Mouse (Mus musculus) layer of hippocampus, postnatal 36 days (tissue): Measurements from ENCODE around the gene Urgcp. TPM values are rescaled to one million over a fixed set of nuclear protein-coding genes. Genes with fewer than 3 reads are reported as not detected.
"Not testable (repeated sequence)": the region's sequence is repeated elsewhere in the genome, so short reads cannot be mapped to it uniquely, and the experiment has no call there.

ENCODE experiments used
- DNase-seq, 2 experiments: peaks; one replicate each; pipeline ENCODE4 v3.0.0; 2022
- total RNA-seq, 2 experiments: library from RNA; stranded (reverse); gene quantifications; 2 replicates each; pipeline ENCODE4 v1.2.3; 2021

The Urgcp gene
- 10 to 100 TPM; 63.9 to 73.3 TPM for total RNA-seq

DNA sequence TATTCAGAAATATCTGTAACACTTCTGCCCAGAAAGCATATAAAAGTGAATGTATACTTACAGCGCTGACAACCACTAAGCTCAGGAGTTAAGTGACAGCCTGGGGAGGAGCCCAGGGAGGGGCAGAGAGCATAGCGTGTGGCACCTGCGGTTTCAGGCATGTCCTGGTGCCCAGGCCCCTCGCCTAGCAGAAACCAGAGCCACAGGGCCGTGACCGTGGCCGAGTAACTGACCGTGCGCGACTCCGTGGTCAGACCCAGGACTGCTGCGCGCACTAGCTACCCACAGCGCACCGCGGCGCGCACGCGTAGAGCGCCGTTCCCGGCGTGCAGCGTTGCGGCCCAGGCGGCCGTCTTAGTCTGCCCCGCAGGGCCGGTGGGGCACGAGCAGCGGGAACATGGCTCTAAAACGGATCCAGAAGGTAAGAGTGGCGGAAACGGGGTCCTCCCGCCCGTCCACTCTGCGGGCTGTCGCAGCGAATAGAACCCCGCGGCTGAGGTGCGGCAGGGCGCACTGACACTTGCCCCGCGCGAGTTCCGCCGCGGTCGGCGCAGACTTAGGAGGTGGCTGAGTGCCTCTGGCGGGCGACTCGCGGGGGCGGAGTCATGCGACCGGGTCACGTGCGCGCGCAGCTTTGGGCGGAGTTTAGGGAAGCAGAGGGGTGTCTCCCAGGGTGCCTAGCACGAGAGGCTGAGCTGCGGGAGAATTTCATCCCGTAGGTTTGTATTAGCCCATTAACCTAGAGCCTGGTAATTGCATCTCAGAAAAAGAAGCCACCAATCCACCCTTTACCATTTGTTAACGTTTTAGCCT lies at the start of gene Urgcp:
Gene Urgcp, minus strand, starts transcription at position 557 of the 813 bp plus-strand sequence.
- peak; percentile 90 to 92 for DNase-seq

DNA sequence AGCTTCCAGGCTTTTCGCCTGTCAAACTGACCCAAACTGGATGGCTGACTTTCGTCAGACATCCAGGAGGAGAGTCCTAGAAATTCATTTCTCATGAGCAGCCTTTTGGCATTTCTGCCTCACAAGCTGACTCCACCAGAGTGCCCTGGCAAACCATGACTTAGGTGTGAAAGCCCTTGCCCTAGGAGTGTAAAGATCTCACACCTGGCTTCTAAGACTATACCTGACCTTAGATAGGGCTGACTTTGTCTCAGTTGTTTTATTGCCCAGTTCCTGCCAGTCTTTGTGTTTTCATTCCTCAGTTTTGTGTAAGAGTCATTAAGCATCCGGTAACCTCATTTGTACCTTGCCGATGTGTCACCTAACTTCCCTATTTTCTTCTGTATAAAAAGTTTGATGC lies 47.3 kb upstream of the Urgcp start:
- not testable (repeated sequence) for DNase-seq

DNA sequence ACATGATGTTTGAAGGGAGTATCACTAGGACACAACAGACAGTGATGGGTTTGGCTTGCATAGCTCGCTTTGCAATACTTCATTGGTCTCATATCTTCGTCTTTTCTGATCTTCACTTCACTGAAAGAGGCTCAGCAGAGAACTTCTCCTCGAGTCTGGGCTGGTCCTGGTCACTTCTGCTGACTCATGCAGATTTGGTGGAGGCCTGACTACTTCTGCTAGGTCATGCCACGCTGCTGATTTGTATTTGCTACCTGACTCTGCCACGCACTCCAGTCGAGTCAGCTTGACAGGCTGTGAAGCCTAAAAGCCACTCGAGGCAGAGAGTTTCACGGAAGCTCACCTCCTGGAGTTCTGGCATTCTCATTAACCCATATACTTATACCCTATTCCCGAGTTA lies 45.8 kb upstream of the Urgcp start:
- no peak for DNase-seq

DNA sequence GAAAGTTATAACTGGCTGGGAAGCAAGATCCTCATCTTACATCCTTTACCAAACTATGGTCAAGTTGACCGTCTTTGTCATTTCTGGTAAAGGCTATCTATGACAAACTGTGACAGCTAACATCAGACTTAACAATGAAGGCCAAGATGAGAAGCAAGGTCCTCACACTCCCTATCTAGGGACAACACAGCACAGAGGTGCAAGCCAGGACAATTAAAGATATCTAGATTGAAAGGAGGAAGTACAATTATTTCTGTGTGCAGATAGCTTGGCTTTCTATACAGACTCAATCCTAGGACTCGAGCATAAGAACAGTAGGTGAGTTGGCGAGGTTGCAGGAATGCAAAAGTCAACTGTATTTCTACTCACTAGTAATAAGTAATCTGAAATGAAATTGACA lies 43.5 kb upstream of the Urgcp start:
- DNase-seq, result no peak

DNA sequence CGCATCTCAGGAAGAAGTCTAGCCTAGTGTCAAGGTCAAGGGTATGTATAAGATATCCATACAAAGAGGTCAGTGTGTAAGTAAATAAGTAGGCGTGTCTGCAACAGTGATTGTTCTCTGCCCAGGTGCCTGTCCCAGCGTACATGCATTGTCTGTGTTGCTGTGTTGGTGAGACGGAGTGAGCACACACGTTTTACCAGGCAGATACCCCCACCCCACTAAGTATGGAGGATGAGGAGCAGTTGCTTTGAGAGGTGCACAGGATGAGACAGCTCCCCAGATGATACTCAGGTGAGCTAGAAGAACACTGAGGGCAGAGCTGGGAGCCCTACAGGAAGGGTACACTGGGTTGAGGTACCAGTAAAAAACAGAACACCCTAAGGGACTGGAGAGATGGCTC lies 42.0 kb upstream of the Urgcp start:
- DNase-seq, result no peak

DNA sequence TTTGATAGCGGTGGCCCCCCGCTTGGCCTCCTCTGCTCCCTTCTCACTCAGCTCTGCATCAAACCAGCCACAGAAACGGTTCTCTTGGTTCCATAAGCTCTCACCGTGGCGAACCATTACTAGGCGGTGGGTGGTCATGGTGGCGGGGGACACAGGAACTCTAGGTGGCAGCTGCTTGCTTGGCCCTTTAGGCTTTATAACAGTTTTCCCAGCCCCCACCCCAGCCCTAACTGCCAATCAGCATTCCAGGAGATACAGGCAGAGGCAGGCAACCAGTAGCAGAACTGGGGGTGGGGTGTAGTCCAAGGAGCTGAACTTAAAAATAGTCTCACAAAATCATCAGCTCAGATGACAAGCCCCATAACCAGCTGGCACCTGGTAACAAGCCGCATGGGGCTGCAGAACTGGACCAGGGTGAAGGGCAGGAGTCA lies 41.4 kb upstream of the Urgcp start, which contains the start of gene Pgam2:
Gene Pgam2, minus strand, starts transcription at position 183 of the 431 bp plus-strand sequence.
- DNase-seq, result no peak

DNA sequence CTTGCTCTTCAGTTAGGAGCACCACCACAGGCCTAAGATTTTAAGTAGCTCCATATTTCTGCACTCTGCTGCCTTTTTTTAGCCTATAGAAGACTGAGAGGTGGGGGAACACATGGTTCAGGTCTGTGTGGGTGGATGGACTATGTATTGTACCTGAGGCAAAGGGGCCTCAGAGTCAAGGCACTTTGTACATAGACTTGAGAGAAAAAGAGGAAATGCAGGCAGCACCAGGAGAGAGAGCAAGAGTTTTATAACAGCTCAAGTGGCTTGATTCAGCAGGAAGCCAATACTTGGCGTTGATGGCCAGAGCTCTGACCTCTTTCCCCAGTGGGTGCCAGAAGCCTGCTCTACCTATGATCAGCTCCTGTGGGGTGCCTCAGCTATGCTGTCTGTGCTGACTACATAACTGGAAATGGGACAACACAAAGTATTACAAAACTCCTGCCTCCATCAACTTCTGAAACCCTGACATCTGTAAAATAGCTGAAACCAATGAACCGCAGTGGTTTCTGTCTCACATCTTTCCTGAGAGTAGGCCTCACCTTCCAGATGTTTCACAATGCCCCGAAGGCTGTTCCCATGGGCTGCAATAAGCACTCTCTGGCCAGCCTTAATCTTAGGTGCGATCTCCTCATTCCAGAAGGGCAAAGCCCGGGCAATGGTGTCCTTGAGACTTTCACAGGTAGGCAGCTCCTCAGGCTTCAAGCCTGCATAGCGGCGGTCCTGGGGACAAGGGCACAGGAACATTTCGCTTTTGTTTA lies 40.5 kb upstream of the Urgcp start:
- no peak for DNase-seq

DNA sequence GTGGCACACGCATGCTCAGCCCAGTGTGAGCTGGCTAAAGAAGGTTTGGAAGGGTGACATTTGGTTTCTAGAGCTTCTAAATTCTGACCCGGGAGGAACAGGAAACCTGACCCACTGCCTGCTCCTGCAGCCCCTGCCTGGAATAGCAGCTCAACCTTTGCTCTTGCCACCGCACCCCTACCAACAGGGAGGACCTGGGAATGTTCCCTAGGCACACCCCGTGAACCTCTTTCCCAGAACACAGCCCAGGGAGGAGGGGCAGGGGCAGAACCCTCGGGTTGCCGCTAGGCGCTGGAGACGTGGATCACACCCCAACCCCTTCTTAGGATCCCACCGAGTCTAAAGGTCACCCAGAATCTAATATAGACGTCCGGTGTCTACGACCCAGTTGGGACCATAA lies 39.8 kb upstream of the Urgcp start:
- no peak for DNase-seq

DNA sequence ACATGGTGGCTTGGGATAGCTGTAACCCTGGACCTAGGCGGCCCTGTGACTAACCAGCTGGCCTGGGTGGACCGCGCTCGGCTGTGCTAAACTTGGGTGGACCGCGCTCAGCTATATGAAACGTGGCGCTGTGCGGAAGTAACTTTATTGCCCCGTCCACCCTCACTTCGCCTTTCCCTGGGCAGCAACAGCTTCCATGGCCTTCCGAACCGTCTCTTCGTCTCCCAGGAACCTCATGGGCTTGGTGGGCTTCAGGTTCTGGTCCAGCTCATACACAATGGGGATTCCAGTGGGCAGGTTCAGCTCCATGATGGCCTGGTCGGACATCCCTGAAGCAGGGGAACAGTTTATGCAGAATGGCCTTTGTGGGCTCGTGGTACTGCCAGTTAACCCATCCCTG lies 39.3 kb upstream of the Urgcp start:
- DNase-seq, result no peak

DNA sequence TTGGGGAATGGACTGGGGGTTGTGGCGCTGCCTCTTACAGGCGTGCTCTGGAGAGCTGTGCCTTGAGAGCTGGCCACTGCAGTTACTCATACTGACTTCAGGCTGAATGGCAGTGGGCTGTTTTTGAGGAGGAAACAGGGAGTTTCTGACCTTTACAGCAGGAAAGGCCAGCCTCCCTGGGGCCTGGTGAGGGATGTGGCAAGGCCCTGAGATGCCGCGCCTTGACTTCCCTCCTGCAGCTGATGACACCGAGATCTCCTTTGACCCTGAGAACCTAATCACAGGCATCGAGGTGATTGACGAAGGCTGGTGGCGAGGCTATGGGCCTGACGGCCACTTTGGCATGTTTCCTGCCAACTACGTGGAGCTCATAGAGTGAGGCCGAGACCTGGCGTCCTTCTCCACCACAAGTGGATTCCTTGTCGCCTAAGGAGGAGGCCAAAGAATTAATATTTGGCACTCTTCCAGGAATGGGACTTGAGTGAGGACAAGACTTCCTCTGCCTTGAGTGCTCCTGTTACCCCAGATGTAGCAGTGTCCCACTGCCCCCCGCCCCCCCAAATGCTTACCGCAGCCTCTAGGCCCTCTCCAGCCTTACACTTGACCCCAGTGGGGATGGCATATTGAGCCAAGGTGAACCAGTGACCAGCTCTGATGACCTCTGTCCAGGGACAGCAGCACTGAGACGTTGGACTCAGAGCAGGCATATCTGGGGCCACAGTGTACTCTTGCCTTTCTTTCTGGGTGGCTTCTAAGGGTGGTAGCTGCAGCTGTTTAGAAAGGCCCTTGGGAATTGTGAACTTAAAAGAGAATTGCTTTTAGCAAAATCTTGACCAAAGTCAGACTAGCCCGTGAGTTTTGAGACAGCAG lies 37.7 kb upstream of the Urgcp start:
- no peak for DNase-seq

DNA sequence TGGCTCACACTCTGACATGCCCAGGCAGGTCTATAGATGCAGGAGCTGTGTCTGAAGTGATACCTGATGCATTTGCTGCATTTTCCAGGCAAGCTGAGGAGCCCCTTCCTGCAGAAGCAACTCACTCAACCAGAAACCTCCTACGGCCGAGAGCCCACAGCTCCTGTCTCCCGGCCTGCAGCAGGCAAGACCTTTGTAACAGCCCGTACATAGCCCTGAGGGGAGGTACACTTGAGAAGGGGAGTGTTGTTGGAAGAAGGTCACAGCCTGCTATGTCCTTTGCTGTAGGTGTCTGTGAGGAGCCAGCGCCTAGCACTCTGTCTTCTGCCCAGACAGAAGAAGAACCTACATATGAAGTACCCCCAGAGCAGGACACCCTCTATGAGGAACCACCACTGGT lies 35.8 kb upstream of the Urgcp start:
- no peak for DNase-seq

DNA sequence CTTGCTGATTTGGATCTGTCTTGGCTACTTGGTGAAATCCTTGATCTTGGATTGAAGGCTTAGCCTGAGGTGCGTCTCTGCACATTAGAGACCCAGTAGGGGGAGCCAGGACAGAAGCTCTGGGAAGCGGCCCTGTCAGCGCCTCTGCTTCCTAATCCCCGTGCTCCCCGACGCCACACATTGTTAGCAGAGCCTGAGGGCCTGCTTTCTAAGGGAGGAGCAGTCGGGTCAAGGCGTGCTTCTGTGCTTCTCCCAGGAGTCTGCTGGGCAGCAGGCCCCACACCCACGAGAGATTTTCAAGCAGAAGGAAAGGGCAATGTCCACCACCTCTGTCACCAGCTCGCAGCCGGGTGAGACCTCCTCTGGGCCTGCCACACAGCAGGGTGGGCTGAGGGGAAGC lies 35.2 kb upstream of the Urgcp start:
- no peak for DNase-seq

DNA sequence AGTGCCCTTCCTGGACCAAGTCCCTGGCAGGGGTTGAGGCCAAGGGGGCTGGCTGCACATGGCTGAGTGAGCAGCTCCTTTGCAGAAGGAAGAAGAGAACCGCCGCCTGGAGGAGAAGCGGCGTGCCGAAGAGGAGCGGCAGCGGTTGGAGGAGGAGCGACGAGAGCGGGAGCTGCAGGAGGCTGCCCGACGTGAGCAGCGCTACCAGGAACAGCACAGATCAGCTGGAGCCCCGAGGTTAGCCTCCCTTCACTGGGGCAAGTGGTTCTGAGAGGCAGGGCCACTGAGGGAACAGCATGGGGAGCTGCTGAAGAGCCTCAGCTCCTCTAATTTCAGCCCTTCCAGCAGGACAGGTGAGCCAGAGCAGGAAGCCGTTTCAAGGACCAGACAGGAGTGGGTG lies 34.8 kb upstream of the Urgcp start:
- DNase-seq, result no peak

DNA sequence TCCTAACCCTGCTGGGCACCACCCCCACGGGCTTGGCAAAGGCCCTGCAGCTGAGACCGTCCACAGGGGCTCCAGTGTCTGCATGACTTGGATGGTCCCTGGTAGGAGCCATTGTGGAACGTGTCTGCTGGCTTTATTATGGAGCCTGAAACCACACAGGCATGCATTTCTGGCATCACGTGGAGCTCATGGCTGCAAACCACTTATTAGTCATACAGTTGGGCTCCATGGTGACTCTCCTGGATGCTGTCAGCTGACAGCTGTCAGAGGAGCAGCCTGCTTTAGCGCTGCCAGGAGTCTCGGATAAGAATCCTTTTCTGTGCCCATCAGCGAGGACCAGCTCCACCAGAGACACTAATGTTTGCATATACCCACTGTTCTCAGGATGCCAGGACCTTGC lies 33.5 kb upstream of the Urgcp start:
- DNase-seq, result peak; percentile 64 to 76

DNA sequence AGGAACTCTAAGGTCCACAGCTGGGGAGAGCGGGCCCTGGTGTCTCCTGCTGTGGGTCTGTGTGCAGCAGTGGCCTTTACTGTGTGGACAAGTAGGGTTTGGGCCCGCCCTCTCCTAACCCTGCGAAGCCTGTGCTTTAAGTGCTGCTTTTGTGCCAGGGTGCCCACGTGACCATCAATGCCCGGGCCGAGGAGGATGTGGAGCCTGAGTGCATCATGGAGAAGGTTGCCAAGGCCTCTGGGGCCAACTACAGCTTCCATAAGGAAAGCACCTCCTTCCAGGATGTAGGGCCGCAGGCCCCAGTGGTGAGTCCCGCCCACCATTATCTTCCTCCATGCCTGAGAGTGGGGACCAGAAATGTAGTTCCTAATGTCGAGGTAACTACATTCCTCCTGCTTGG lies 33.1 kb upstream of the Urgcp start:
- no peak for DNase-seq

DNA sequence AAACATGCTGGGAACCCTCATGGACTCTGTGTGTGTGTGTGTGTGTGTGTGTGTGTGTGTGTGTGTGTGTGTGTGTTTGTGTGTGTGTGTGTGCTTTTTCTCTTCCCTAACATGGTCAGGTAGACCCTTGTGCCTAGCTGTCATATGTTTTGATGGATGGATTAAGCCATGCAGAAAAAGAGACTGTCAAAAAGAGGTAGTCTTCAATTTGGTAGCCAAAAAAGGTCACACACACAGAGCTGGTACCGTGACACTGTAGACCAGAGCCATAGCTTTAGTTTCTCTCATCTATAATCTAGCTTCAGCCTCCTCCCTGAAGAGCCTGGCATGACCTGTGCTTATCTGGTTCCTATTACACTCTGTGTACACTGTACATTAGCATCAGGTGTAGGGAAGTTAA lies 28.3 kb upstream of the Urgcp start:
- DNase-seq, result no peak

DNA sequence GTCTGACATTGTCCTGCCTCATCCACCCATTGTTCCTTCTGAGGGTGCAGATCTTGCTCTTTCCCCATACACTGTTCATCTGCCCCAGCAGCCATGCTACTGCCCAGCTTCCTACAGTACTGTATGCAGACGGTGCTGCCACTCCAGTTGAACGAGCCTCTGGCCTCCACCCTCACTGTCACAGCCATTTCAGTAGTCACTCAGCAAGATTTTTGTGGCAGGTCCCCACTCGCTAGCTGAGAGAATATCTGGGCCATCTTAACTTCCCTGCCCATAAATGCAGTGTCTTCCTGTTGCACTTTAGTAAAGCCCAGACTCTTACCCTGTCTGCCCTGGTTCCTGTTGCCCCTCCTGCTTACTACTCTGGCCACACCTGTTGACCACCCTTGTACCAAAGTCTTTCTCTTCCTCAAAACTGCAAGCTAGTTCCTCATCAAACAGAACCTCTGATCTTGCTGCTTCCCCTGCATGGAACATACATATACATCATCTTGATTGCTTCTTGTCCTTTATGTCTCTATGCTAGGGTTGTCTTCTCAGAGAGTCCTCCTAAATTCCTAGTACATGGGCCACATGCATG lies 27.7 kb upstream of the Urgcp start:
- no peak for DNase-seq

DNA sequence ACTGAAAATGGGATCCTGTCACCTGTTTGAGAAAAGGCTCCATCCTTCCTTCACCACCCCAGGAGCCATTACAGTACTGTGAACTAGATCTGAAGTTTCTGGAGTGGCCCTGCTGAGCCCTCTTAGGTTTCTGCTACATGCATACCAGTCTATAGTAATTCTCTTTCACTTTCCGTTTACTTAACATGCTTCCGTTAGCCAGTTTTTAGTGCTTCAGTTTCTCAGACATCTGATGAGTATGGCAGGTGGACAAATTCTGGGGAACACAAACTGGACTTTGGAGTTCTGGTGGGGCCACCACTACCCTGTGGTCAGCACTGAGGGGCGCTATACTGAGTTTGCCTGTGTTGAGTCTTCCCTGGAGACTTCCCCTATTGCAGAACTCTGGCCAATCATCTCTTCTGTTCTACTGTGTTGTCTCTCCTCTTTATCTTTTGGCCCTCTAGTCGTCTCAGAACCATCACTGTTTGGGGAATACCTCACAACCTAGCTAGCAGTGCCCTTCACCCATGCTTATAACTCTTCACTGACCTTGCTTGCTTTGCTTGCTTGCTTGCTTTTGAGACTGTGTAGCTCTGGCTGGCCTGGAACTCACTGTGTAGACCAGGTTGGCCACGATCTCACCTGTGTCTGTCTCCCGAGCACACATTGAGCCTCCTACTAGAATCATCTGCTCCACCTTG lies 27.0 kb upstream of the Urgcp start:
- no peak for DNase-seq

DNA sequence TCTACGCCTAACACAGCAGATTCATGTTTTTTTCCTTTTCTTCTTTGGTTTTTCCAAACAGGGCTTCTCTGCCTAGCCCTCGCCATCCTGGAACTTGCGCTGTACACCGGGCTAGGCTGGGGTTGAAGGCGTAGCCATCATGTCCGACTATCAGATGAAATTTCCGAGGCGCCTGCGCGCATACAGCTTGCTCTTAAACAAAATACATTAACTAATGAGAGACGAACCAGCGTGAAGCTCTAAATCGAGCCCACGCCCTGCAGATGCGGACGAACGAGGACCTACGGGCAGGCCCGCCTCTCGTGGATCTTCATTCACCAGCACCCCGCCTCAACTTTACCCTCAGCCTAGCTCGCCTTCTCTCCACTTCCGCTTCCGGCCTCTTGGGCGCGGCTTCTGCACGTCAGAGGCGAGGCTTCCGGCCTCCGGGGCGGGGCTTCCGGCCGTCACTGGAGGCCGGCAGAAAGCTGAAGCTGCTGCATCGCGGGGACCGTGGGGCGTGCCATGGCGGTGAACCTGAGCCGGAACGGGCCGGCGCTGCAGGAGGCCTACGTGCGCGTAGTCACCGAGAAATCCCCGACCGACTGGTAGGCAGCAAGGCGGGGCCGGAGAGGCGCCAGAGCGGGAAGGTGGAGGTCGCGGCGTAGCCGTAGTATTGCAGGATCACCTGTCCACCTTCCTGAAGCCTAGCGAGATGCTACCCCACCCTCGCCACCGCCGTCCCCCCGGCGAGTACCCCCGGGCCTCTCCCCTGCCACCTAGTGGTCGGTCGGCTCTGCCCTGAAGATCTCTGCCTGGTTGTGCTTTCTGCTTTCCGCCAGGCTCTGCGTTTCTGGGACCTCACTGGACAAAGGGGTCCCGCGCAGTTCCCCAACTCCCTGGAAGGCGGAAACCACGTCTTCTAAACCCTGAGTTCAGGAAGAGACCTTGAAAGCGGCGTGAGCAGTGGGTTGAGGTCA lies 26.2 kb upstream of the Urgcp start, which contains the start of gene Dbnl:
Gene Dbnl, plus strand, starts transcription at position 433 of the 959 bp plus-strand sequence.
- peak; percentile 95 for DNase-seq

DNA sequence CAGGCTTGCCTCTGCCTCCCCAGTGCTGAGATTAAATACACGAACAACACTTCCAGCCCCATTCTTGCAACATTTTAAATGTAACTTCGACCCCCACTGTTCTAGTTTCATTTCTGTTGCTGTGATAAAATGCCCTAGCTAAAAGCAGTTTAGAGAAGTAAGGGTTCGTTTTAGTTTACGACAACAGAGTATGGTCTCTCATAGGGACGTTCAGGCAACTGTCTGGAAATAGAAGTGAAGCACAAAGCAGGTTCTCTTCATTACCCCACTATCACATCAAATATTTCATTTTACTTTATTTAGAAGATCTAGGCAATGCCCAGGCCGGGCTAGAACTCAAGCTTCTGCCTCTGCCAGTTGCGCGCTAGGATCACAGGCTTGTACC lies 25.5 kb upstream of the Urgcp start:
- no peak for DNase-seq

DNA sequence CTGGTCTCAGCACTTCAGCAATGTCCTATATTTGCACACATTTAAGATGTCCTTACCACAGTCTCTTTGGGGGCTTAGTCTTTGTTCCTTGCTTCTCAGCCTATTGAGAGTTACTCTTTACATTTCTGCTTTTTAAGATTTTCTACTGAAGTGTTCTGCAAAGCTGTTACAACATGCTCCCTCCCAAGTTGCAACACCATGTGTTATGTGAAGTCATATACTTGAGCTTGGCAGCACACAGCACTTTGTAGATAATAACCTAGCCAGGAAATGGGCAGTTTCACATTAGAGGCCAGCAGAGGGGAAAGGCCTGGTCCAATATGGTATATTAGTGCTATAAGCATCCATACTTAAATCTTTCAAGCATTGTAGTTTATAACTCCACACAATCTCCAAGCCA lies 23.6 kb upstream of the Urgcp start:
- DNase-seq, result no peak
